Mouse (Mus musculus): ENCODE measurements around the gene Arfgef3. TPM values are rescaled to one million over a fixed set of nuclear protein-coding genes. Genes with fewer than 3 reads are reported as not detected.

The Arfgef3 gene
- polyA plus RNA-seq, 1 experiment from 2014 or later: 0.69 TPM

DNA sequence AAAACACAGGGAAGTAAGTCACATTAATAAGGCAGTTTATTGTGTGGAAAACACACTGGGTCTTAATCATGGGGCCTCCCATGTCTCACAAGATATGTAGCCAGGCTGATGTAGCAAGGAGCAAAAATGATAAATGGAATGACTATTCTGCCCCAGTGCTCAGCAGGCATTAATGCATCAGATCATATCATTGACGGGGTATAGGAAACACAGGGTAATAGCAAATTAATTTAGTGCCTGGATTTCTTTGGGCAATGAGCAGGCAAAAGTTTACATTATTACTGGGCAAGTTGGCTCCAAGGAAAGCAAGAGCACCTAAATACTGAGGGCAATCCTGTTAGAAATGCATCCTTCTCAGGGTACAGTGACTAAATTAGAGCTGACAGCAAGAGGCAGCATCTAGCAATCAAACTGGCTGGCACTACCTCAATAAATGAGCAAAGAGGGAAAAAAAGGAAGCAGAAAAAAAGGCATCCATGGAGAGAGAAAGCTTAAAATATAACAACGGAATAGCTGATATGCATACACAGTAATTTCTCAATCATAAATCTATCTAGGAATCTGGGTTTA, 62.3 kb downstream of the Arfgef3 start:
- no peaks in the 10 kb centered on the region for H3K9me3 ChIP-seq (replicated peaks)
- WGBS: 82% methylated on average over 2 of the region's 2 CpGs

GRCm38 (mm10) chr10:18680661-18681384, 62.9 kb downstream of the Arfgef3 start:
- 70% methylated on average over 3 of the region's 3 CpGs for WGBS
- no peak overlapping the region for H3K4me3 ChIP-seq
- no peak for ATAC-seq (ENCODE audit: insufficient number of reproducible peaks, low FRiP score)

More for the DNA sequence above, 62.3 kb downstream of the Arfgef3 start:
- H3K9ac ChIP-seq: no peak overlapping the region
- H3K27ac ChIP-seq (ENCODE audit: poor library complexity, severe bottlenecking): no peak overlapping the region
- H3K4me3 ChIP-seq: no peak overlapping the region
- H3K4me2 ChIP-seq: no peak overlapping the region
- H3K27me3 ChIP-seq (replicated peaks): no peaks in the 10 kb centered on the region
- no peak for ATAC-seq (ENCODE audit: insufficient number of reproducible peaks, low FRiP score)
- H3K4me1 ChIP-seq (replicated peaks): no peaks in the 10 kb centered on the region
- H3K36me3 ChIP-seq: no peaks in the 10 kb centered on the region

GRCm38 (mm10) chr10:18678836-18679235, 64.9 kb downstream of the Arfgef3 start:
- Histone ChIP-seq H3K4me1 (replicated peaks) (no peaks in the 10 kb centered on the region), H3K4me3 (no peak overlapping the region), H3K9ac (no peak overlapping the region), H3K27me3 (replicated peaks) (no peaks in the 10 kb centered on the region), H3K9me3 (replicated peaks) (peaks cover 16% of the 10 kb centered on the region), H3K4me2 (no peak overlapping the region), H3K27ac (ENCODE audit: poor library complexity, severe bottlenecking) (no peak overlapping the region), H3K36me3 (no peaks in the 10 kb centered on the region)
- WGBS: 69% methylated on average over 4 of the region's 4 CpGs
- ATAC-seq (ENCODE audit: insufficient number of reproducible peaks, low FRiP score): no peak

More at GRCm38 (mm10) chr10:18680661-18681384, 62.9 kb downstream of the Arfgef3 start:
- Histone ChIP-seq H3K27ac (ENCODE audit: poor library complexity, severe bottlenecking) (no peak overlapping the region), H3K36me3 (no peaks in the 10 kb centered on the region), H3K4me1 (replicated peaks) (no peaks in the 10 kb centered on the region), H3K27me3 (replicated peaks) (no peaks in the 10 kb centered on the region), H3K4me2 (no peak overlapping the region), H3K9me3 (replicated peaks) (peaks cover 4% of the 10 kb centered on the region), H3K9ac (no peak overlapping the region)

- H3K4me2 ChIP-seq: no peak overlapping the region
- no peaks in the 10 kb centered on the region for H3K27me3 ChIP-seq (replicated peaks)
- no peak overlapping the region for H3K27ac ChIP-seq (ENCODE audit: poor library complexity, severe bottlenecking)
- peaks cover 9% of the 10 kb centered on the region for H3K9me3 ChIP-seq (replicated peaks)
- H3K4me3 ChIP-seq: no peak overlapping the region
- no peak for ATAC-seq (ENCODE audit: insufficient number of reproducible peaks, low FRiP score)
- 89% methylated on average over 11 of the region's 11 CpGs for WGBS
- H3K4me1 ChIP-seq (replicated peaks): no peaks in the 10 kb centered on the region
- H3K36me3 ChIP-seq: peaks cover 3% of the 10 kb centered on the region; the same call in 1 of the 2 replicates
- no peak overlapping the region for H3K9ac ChIP-seq
Observed at GRCm38 (mm10) chr10:18664794-18665193, 79.0 kb downstream of the Arfgef3 start.

DNA sequence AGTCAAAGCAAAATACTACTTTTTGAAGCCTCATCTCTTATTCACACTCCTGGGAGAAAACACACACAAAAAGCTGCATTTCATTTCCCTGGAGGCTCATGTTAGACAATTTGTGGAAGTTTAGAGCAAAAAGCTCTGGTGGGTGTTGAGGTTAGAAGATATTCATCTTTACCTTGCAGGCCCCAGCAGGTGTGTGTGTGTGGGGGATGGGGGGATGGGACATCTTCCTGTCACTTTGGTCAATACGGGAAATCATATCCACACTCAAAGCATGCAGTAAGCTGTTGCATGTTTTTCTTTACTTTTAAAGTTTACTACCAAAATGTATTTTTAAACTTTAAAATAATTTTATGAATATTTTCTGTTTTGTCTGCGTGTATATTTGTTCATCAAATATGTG, 79.7 kb downstream of the Arfgef3 start:
- Histone ChIP-seq H3K4me1 (replicated peaks) (no peaks in the 10 kb centered on the region), H3K9ac (no peak overlapping the region), H3K27ac (ENCODE audit: poor library complexity, severe bottlenecking) (no peak overlapping the region), H3K9me3 (replicated peaks) (peaks cover 12% of the 10 kb centered on the region), H3K36me3 (peaks cover 4% of the 10 kb centered on the region; the same call in 1 of the 2 replicates), H3K4me3 (no peak overlapping the region), H3K4me2 (no peak overlapping the region), H3K27me3 (replicated peaks) (no peaks in the 10 kb centered on the region)
- no peak for ATAC-seq (ENCODE audit: insufficient number of reproducible peaks, low FRiP score)
- WGBS: 81% methylated on average over 2 of the region's 2 CpGs

DNA sequence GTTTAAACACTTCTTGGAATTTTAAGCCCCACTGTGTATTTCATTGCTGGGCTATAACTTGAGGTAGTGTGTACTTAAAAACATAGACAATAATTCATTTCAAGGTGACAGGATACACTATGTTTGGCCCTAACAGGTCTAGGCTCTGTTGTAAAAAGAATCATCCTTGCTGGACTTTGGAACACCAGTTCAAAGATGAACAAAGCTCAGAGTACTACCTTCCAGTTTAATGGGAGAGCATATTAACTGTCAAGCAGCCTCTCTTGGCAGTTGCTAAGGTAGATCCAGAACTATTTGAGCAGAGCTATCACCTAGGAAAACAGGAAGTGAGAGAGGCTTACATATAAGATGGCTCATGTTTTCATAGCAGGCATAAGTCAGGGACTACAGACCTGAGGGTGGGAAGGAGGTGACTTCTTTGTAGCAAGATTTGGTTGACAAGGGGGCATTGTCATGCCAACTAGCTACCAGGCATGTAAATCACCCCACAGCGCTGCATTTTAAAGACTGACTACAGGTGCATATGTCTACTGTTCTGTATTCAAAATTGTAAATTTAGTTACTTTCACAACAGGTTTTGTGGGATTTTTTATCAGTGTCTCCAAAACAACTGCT, 82.0 kb downstream of the Arfgef3 start:
- H3K4me3 ChIP-seq: no peak overlapping the region
- WGBS: 81% methylated on average over 1 of the region's 1 CpGs
- ATAC-seq (ENCODE audit: insufficient number of reproducible peaks, low FRiP score): no peak
- H3K9me3 ChIP-seq (replicated peaks): peaks cover 12% of the 10 kb centered on the region
- H3K36me3 ChIP-seq: peaks cover 4% of the 10 kb centered on the region; the same call in 1 of the 2 replicates
- H3K4me2 ChIP-seq: no peak overlapping the region
- no peaks in the 10 kb centered on the region for H3K4me1 ChIP-seq (replicated peaks)
- no peak overlapping the region for H3K27ac ChIP-seq (ENCODE audit: poor library complexity, severe bottlenecking)
- H3K27me3 ChIP-seq (replicated peaks): no peaks in the 10 kb centered on the region
- no peak overlapping the region for H3K9ac ChIP-seq

GRCm38 (mm10) chr10:18660998-18661397, 82.8 kb downstream of the Arfgef3 start:
- no peak for ATAC-seq (ENCODE audit: insufficient number of reproducible peaks, low FRiP score)
- Histone ChIP-seq H3K9ac (no peak overlapping the region), H3K4me2 (no peak overlapping the region), H3K4me3 (no peak overlapping the region), H3K27ac (ENCODE audit: poor library complexity, severe bottlenecking) (no peak overlapping the region), H3K36me3 (peaks cover 4% of the 10 kb centered on the region; the same call in 1 of the 2 replicates), H3K27me3 (replicated peaks) (no peaks in the 10 kb centered on the region), H3K9me3 (replicated peaks) (peaks cover 12% of the 10 kb centered on the region), H3K4me1 (replicated peaks) (no peaks in the 10 kb centered on the region)
- WGBS: 79% methylated on average over 2 of the region's 2 CpGs

- Histone ChIP-seq H3K4me1 (replicated peaks) (no peaks in the 10 kb centered on the region), H3K4me3 (no peak overlapping the region), H3K9me3 (replicated peaks) (peaks cover 12% of the 10 kb centered on the region), H3K27me3 (replicated peaks) (no peaks in the 10 kb centered on the region), H3K4me2 (no peak overlapping the region), H3K36me3 (peaks cover 4% of the 10 kb centered on the region; the same call in 1 of the 2 replicates), H3K27ac (ENCODE audit: poor library complexity, severe bottlenecking) (no peak overlapping the region), H3K9ac (no peak overlapping the region)
- no peak for ATAC-seq (ENCODE audit: insufficient number of reproducible peaks, low FRiP score)
- WGBS: 80% methylated on average over 1 of the region's 1 CpGs
Observed at GRCm38 (mm10) chr10:18657588-18657987, 86.2 kb downstream of the Arfgef3 start.

DNA sequence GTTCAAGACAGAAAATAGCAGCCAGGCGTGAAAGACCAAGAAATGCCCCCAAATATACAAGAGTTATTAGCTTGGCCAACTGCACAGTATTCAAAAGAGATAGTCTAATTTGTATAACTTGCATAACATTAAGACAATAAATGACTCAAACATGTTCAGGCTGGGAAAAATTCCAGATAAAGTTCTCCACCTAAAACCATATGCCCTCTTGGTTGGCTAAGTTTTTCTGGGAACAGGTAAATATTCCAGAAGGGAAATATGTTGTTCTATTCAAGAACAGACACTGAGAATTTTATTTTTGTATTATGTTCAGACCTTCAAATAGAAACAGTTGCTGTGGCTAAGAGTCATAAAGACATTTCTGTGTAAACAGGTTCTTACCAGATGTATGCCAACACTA, 96.7 kb downstream of the Arfgef3 start:
- H3K4me2 ChIP-seq: no peak overlapping the region
- no peaks in the 10 kb centered on the region for H3K9me3 ChIP-seq (replicated peaks)
- no peak for ATAC-seq (ENCODE audit: insufficient number of reproducible peaks, low FRiP score)
- H3K27ac ChIP-seq (ENCODE audit: poor library complexity, severe bottlenecking): no peak overlapping the region
- 65% methylated on average over 1 of the region's 1 CpGs for WGBS
- H3K9ac ChIP-seq: no peak overlapping the region
- H3K27me3 ChIP-seq (replicated peaks): no peaks in the 10 kb centered on the region
- no peaks in the 10 kb centered on the region for H3K36me3 ChIP-seq
- H3K4me1 ChIP-seq (replicated peaks): no peaks in the 10 kb centered on the region
- H3K4me3 ChIP-seq: no peak overlapping the region

GRCm38 (mm10) chr10:18646035-18646434, 97.7 kb downstream of the Arfgef3 start:
- Histone ChIP-seq H3K4me1 (replicated peaks) (no peaks in the 10 kb centered on the region), H3K9ac (no peak overlapping the region), H3K4me3 (no peak overlapping the region), H3K4me2 (no peak overlapping the region), H3K27ac (ENCODE audit: poor library complexity, severe bottlenecking) (no peak overlapping the region), H3K27me3 (replicated peaks) (no peaks in the 10 kb centered on the region), H3K9me3 (replicated peaks) (no peaks in the 10 kb centered on the region), H3K36me3 (no peaks in the 10 kb centered on the region)
- WGBS: 73% methylated on average over 10 of the region's 10 CpGs
- ATAC-seq (ENCODE audit: insufficient number of reproducible peaks, low FRiP score): no peak

- Histone ChIP-seq H3K4me3 (no peak overlapping the region), H3K27ac (ENCODE audit: poor library complexity, severe bottlenecking) (no peak overlapping the region), H3K9ac (no peak overlapping the region), H3K27me3 (replicated peaks) (no peaks in the 10 kb centered on the region), H3K4me2 (no peak overlapping the region), H3K9me3 (replicated peaks) (no peaks in the 10 kb centered on the region), H3K4me1 (replicated peaks) (no peaks in the 10 kb centered on the region), H3K36me3 (no peaks in the 10 kb centered on the region)
- ATAC-seq (ENCODE audit: insufficient number of reproducible peaks, low FRiP score): no peak
- WGBS: 81% methylated on average over 1 of the region's 1 CpGs
Observed at GRCm38 (mm10) chr10:18644346-18644745, 99.4 kb downstream of the Arfgef3 start.

Data from heart, embryonic 12.5 days (tissue).